Mouse (Mus musculus) cerebellum, adult 2 months (tissue): ENCODE measurements around the gene Mnd1. TPM values are rescaled to one million over a fixed set of nuclear protein-coding genes. Genes with fewer than 3 reads are reported as not detected.

Experiments
- DNase-seq, 2 experiments: peaks; one replicate each; pipeline ENCODE4 v3.0.0; 2021
- H3K27ac ChIP-seq: fragments of 200-500 bp; 2 replicates; pipeline ENCODE4 v1.5.1; 2012; ENCODE audit warnings: low read length, control low read depth, inconsistent platforms; ENCODE audit not compliant: insufficient read depth
- H3K27me3 ChIP-seq: fragments of 200-500 bp; 2 replicates; pipeline ENCODE4 v1.6.1; 2012; ENCODE audit warnings: inconsistent platforms, mild to moderate bottlenecking, low read length, moderate library complexity; ENCODE audit not compliant: control insufficient read depth, insufficient read depth
- H3K4me1 ChIP-seq: fragments of 200-500 bp; 2 replicates; pipeline ENCODE4 v1.6.1; 2011; ENCODE audit warnings: low read length; ENCODE audit not compliant: control insufficient read depth, insufficient read depth
- H3K4me3 ChIP-seq: fragments of 200-500 bp; replicated peaks from 2 replicates; pipeline ENCODE3; 2011; ENCODE audit warnings: mild to moderate bottlenecking, low read depth, low read length, control low read depth; ENCODE audit not compliant: insufficient read depth
- CTCF ChIP-seq: fragments of 200-500 bp; IDR thresholded peaks from 2 replicates; pipeline ENCODE4 v1.5.1; 2011; ENCODE audit warnings: low read depth, mild to moderate bottlenecking, control low read depth, low read length, moderate library complexity, borderline replicate concordance; ENCODE audit not compliant: insufficient read depth
- POLR2A ChIP-seq: fragments of 200-500 bp; IDR thresholded peaks from 2 replicates; pipeline ENCODE4 v1.6.1; 2011; ENCODE audit warnings: low read length, control low read depth, borderline replicate concordance; ENCODE audit not compliant: insufficient read depth
- WGBS: fragments of 180-500 bp; shearing (Covaris S2); methylation state at CpG from one replicate; pipeline ENCODE4 v1.1.7; 2018; 5-methylcytosine and 5-hydroxymethylcytosine counted together
- polyA plus RNA-seq: library from polyadenylated mRNA; depleted of rRNA; stranded (reverse); fragments of >200 nt; gene quantifications from 2 replicates; pipeline ENCODE4 v1.2.3, GENCODE M21; 2012

Mnd1 gene
- polyA plus RNA-seq, 1 experiment: 1.7 TPM

DNA sequence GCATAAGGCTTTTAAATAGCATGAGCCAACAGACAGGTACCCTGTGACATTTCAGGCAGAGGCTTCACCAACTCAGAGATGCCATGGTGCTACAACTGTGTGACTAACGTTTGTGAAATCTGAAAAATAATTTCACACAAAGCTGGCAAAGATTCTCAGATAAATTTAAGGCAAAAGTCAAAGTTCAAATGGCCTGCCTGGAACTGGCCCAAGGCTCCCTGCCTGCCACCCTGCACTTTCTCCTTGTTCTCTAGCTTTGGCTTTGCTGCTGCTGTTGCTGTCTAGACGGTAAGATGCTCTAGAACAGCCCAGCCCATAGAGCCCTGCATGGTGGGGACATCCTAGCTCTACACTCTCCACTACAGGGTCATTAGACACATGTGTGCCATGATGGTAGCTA lies 49.5 kb downstream of the Mnd1 start:
- Histone ChIP-seq H3K27me3 (no peaks in the 10 kb centered on the region), H3K4me1 (no peaks in the 10 kb centered on the region), H3K4me3 (no peak overlapping the region), H3K27ac (no peak overlapping the region)
- TF ChIP-seq CTCF: no peak
- no peak for TF ChIP-seq POLR2A
- no peak for DNase-seq
- WGBS: 42% methylated on average over 2 of the region's 2 CpGs

GRCm38 (mm10) chr3:84103536-84103935 lies 52.0 kb downstream of the Mnd1 start:
- H3K4me1 ChIP-seq: no peaks in the 10 kb centered on the region
- no peaks in the 10 kb centered on the region for H3K27me3 ChIP-seq
- no peak for TF ChIP-seq CTCF
- no peak for TF ChIP-seq POLR2A
- DNase-seq: no peak
- 84% methylated on average over 2 of the region's 2 CpGs for WGBS
- H3K4me3 ChIP-seq: no peak overlapping the region
- no peak overlapping the region for H3K27ac ChIP-seq

DNA sequence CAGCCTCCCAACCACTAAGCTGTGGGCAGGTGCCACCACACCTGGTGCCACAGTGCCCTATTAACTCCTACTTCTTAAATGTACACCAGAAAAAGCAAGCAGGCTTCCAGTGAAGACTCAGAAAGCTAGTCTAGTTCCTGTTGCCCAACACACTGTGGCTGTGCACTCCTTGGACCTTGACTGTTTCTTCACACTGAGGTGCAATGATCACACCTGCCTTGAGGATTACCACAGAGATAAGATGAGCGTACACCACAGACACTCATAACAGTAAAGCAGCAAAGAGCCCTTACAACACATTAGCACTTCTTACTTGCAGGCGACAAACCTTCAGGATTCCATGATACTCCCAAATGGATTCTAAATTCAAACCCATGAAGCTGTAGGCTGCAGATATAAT lies 62.7 kb downstream of the Mnd1 start:
- DNase-seq: no peak
- Histone ChIP-seq H3K4me3 (no peak overlapping the region), H3K27me3 (no peaks in the 10 kb centered on the region), H3K27ac (no peak overlapping the region), H3K4me1 (no peaks in the 10 kb centered on the region)
- no peak for TF ChIP-seq CTCF
- no peak for TF ChIP-seq POLR2A
- 94% methylated on average over 2 of the region's 2 CpGs for WGBS

GRCm38 (mm10) chr3:84090982-84091381 lies 64.6 kb downstream of the Mnd1 start:
- Histone ChIP-seq H3K4me1 (no peaks in the 10 kb centered on the region), H3K27ac (no peak overlapping the region), H3K4me3 (no peak overlapping the region), H3K27me3 (no peaks in the 10 kb centered on the region)
- WGBS: 11% methylated on average over 2 of the region's 2 CpGs
- DNase-seq: peak in 1 of 2 experiments; percentile 9
- TF ChIP-seq CTCF (no peak), POLR2A (no peak)

DNA sequence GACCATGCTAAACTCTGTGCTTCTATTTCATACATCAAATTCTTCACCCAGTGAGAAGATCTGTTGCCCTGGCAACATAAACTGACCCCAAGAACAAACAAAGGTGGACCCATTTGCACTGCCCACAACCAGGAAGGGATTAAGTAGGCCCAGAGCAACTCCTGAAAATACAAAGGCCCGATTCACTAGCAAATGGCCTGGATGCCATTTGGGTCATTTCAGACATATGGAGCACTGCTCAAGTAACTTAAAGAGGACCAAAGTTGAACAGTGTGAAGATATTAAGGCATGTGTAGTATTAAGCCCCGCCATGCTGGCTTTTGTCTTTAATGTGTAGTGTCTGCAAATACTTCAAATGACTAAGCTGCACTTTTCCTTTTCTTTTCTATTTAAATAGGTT lies 68.7 kb downstream of the Mnd1 start:
- 81% methylated on average over 2 of the region's 2 CpGs for WGBS
- TF ChIP-seq POLR2A (no peak), CTCF (no peak)

DNA sequence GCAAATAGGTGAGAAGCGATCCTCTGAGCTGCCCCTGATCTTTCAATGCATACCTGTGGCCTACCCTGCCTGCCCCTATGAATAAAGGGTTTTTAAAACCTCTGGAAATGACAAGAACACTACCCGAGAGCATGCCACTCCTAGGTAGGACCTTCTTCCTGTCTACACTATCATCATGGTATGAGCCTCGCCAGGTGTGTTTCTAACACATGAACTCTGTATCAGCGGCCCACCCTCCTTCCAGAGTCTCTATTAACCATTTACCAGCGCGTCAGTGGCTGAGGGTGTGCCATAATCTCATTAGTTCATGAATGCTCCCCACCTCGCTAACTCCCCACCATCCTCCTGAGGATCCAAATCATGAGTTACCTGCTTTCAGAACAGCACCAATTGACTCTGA lies 69.2 kb downstream of the Mnd1 start:
- WGBS: 92% methylated on average over 7 of the region's 7 CpGs
- no peak for DNase-seq

More for the DNA sequence above, 68.7 kb downstream of the Mnd1 start:
- H3K27ac ChIP-seq: no peak overlapping the region
- no peak for DNase-seq
- H3K27me3 ChIP-seq: no peaks in the 10 kb centered on the region
- H3K4me1 ChIP-seq: no peaks in the 10 kb centered on the region
- H3K4me3 ChIP-seq: no peak overlapping the region

DNA sequence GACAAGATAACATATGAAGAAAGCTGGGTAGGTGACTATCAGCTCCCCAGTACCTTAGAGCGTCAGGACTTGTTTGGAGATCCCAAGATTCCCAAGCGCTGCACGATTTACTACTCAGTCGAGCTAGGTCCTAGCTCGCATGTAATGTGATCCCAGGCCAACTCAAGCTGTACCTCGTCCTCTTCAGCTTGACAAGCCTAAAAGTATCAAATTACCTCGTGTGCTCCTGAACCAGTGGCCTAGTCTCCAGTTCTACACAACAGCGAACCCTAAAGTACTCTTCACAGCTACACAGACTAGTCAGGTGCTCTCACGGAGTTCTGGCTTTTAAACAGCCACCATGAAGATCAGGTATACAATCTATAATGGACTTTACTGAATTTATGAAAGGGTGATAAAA lies 70.2 kb downstream of the Mnd1 start:
- 62% methylated on average over 9 of the region's 9 CpGs for WGBS
- no peak overlapping the region for H3K4me3 ChIP-seq
- DNase-seq: no peak
- no peak overlapping the region for H3K27ac ChIP-seq
- no peaks in the 10 kb centered on the region for H3K27me3 ChIP-seq
- no peaks in the 10 kb centered on the region for H3K4me1 ChIP-seq
- TF ChIP-seq POLR2A: no peak
- no peak for TF ChIP-seq CTCF

More for the DNA sequence above, 69.2 kb downstream of the Mnd1 start:
- Histone ChIP-seq H3K4me3 (no peak overlapping the region), H3K4me1 (no peaks in the 10 kb centered on the region), H3K27ac (no peak overlapping the region), H3K27me3 (no peaks in the 10 kb centered on the region)
- no peak for TF ChIP-seq POLR2A
- no peak for TF ChIP-seq CTCF

- Histone ChIP-seq H3K27ac (no peak overlapping the region), H3K27me3 (no peaks in the 10 kb centered on the region), H3K4me3 (no peak overlapping the region), H3K4me1 (no peaks in the 10 kb centered on the region)
- TF ChIP-seq CTCF (no peak), POLR2A (no peak)
- 97% methylated on average over 4 of the region's 4 CpGs for WGBS
- DNase-seq: no peak
Observed at GRCm38 (mm10) chr3:84081208-84081722, 74.3 kb downstream of the Mnd1 start.

- TF ChIP-seq CTCF: no peak
- TF ChIP-seq POLR2A: no peak
- Histone ChIP-seq H3K4me1 (no peaks in the 10 kb centered on the region), H3K4me3 (no peak overlapping the region), H3K27ac (no peak overlapping the region), H3K27me3 (no peaks in the 10 kb centered on the region)
- DNase-seq: no peak
- 84% methylated on average over 7 of the region's 7 CpGs for WGBS
Observed at GRCm38 (mm10) chr3:84080074-84080473, 75.5 kb downstream of the Mnd1 start.
